11 mouse cellular contexts compared by ENCODE assay signal in the genomic region with DNA sequence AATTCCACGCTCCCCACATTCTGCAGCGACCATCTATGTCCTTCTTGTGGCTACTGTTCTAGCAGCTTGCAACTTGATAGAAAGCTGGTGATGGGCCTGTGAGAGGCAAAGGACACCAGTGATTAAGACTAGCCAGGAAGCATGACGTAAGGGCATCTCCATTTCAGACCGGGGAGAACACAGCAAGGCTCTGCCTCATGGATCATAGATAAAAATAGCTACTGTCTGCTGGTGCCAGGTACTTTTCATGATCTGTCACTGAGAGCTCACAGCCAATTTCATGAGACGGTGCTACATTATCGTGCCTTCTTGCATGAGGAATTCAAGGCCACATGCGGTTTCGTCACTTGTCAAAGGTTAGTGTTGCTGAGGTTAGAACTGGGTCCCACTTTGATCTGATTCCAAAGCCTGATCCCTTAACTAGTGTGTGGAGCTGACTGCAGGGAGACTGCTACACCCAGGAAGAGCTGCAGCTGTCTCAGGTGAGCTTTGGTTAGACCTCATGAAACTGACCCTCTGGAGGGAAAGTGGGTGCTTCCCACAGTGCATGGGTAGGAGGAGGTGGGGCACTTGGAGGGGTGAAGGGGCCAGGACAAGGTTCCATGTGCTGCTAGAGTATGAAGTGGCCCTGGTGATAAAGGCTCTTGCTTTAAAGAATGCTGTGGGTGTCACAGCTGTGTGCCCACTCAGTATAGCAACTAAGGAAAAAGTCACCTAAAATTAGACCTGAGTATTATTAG.
DNase-seq lines count a peak whose midpoint lies in the region; ATAC-seq and TF ChIP-seq lines count a peak whose summit lies in the region.
"Had no signal": no experiment of that assay in that cellular context is flagged by ENCODE, and none has a peak within 500 bp of the region (broad histone marks: within the 10 kb centered on the region; RNA-seq: fewer than 3 reads in every experiment).

No protein-coding gene starts in this region.

- H3K27ac ChIP-seq in heart, adult 2 months, result peak overlapping the region; percentile 84
- H3K27ac ChIP-seq: hindbrain, embryonic 15.5 days; neural tube, embryonic 15.5 days had no signal

- TF ChIP-seq POLR2A in heart, adult 2 months (IDR thresholded peaks at IDR 0.05; ENCODE audit: insufficient read depth, low read depth, low read length), result 0 out of 2 replicates have a peak, but pooled peaks have one; percentile 30

- H3K36me3 ChIP-seq in heart, adult 2 months (ENCODE audit: control insufficient read depth, insufficient read depth, low read length), result peaks cover 3% of the 10 kb centered on the region
- H3K36me3 ChIP-seq: hindbrain, embryonic 15.5 days; neural tube, embryonic 15.5 days had no signal

- no peaks in the 10 kb centered on the region for H3K27me3 ChIP-seq in heart, adult 2 months (ENCODE audit: control insufficient read depth, insufficient read depth, low read length)
- H3K27me3 ChIP-seq: hindbrain, embryonic 15.5 days; megakaryocyte, embryonic 14.5 days; neural tube, embryonic 15.5 days had no signal

- intact Hi-C loops in heart, adult 2 months (cut with DNase I), result no loop called here

- H3K4me1 ChIP-seq in heart, adult 2 months (ENCODE audit: control insufficient read depth, insufficient read depth, low read length), result peaks cover 9% of the 10 kb centered on the region
- H3K4me1 ChIP-seq: hindbrain, embryonic 15.5 days; megakaryocyte, embryonic 14.5 days; neural tube, embryonic 15.5 days had no signal

- peak overlapping the region; percentile 27; the same call in 1 of the 2 replicates for H3K4me3 ChIP-seq in heart, adult 2 months
- H3K4me3 ChIP-seq: hindbrain, embryonic 15.5 days; megakaryocyte, embryonic 14.5 days; neural tube, embryonic 15.5 days had no signal

- no peak; the same call in 1 of the 2 replicates for TF ChIP-seq EP300 in heart, adult 2 months (IDR thresholded peaks at IDR 0.05; ENCODE audit: insufficient read depth, low read depth, low read length)

- TF ChIP-seq CTCF in heart, adult 2 months (IDR thresholded peaks at IDR 0.05), result no peak

- no peak for ATAC-seq in inflammation-experienced regulatory T-cells, adult 6 months

- H3K9ac ChIP-seq in heart, adult 2 months (ENCODE audit: low read depth, low read length), result peak overlapping the region; percentile 65
- H3K9ac ChIP-seq: hindbrain, embryonic 15.5 days; neural tube, embryonic 15.5 days had no signal

- H3K79me2 ChIP-seq in heart, adult 2 months (replicated peaks; ENCODE audit: control insufficient read depth, insufficient read depth, low read length), result no peaks in the 10 kb centered on the region

- DNase-seq in layer of hippocampus, adult 11-12 months (ENCODE audit: low spot score), result peak; percentile 11
- no peak for DNase-seq in layer of hippocampus, adult 9-10 months (ENCODE audit: low spot score)
- peak; percentile 32 for DNase-seq in adrenal gland, postnatal 10 days
- peak; percentile 34 to 68 for DNase-seq in heart, adult 2 months
- peak; percentile 32 for DNase-seq in layer of hippocampus, adult 9-11 months
- DNase-seq in retina, embryonic 14.5 days (ENCODE audit: low spot score), result no peak
- no peak for DNase-seq in thymus, postnatal 10 days (ENCODE audit: low spot score in 2 of 2)

- 29% methylated on average over 8 of the region's 8 CpGs for WGBS in heart, adult 2 months

Comparison
In these comparisons a context has a peak if more than half of its experiments do, and no peak if none do; other contexts are left out.
1. DNase-seq: peak in layer of hippocampus, adult 11-12 months (single experiment), adrenal gland, postnatal 10 days (single experiment), heart, adult 2 months (2 of 2) and layer of hippocampus, adult 9-11 months (single experiment); none in layer of hippocampus, adult 9-10 months (single experiment), retina, embryonic 14.5 days (single experiment) and thymus, postnatal 10 days (0 of 2).